ENCODE assay signal across 9 mouse cellular contexts in genomic region chr11:98284230-98284629, GRCm38 (mm10). TPM values are rescaled to one million over a fixed set of nuclear protein-coding genes. Genes with fewer than 3 reads are reported as not detected.
DNase-seq lines count a peak whose midpoint lies in the region; ATAC-seq lines count a peak whose summit lies in the region.
"Had no signal": no experiment of that assay in that cellular context is flagged by ENCODE, and none has a peak within 500 bp of the region (broad histone marks: within the 10 kb centered on the region; RNA-seq: fewer than 3 reads in every experiment).

No protein-coding gene starts in this region.

- no peak for DNase-seq in liver, embryonic 11.5 days (ENCODE audit: low spot score)
- DNase-seq in liver: no peak
- DNase-seq in embryonic facial prominence, embryonic 11.5 days (ENCODE audit: low spot score): peak; percentile 33
- peak; percentile 64 for DNase-seq in right cerebral cortex, postnatal 4 days
- DNase-seq in ovary, postnatal 10 days (ENCODE audit: low spot score): no peak
- no peak for DNase-seq in urinary bladder, adult 18-20 months (ENCODE audit: low spot score in 2 of 2)

- no peak overlapping the region for H3K4me3 ChIP-seq in liver, embryonic 11.5 days (ENCODE audit: low read depth, low read length)
- H3K4me3 ChIP-seq in embryonic facial prominence, embryonic 11.5 days (ENCODE audit: low read depth, low read length): no peak overlapping the region
- peak overlapping the region; percentile 35 for H3K4me3 ChIP-seq in limb, embryonic 13.5 days
- H3K4me3 ChIP-seq: liver, embryonic 15.5 days had no signal

- WGBS in liver, embryonic 11.5 days: 3% methylated on average over 16 of the region's 17 CpGs
- 2% methylated on average over 16 of the region's 17 CpGs for WGBS in embryonic facial prominence, embryonic 11.5 days
- WGBS in limb, embryonic 13.5 days: 1% methylated on average over 16 of the region's 17 CpGs

- no peaks in the 10 kb centered on the region for H3K9me3 ChIP-seq in liver, embryonic 11.5 days (ENCODE audit: control insufficient read depth, low read length)
- no peaks in the 10 kb centered on the region for H3K9me3 ChIP-seq in embryonic facial prominence, embryonic 11.5 days (replicated peaks; ENCODE audit: control insufficient read depth, low read length)
- no peaks in the 10 kb centered on the region for H3K9me3 ChIP-seq in limb, embryonic 13.5 days
- H3K9me3 ChIP-seq: liver, embryonic 15.5 days had no signal

- no peaks in the 10 kb centered on the region for H3K4me1 ChIP-seq in liver, embryonic 11.5 days (replicated peaks; ENCODE audit: control insufficient read depth, insufficient read depth, low read length)
- no peaks in the 10 kb centered on the region for H3K4me1 ChIP-seq in embryonic facial prominence, embryonic 11.5 days (ENCODE audit: control insufficient read depth, insufficient read depth, low read length)
- peaks cover 5% of the 10 kb centered on the region; the same call in 1 of the 2 replicates for H3K4me1 ChIP-seq in limb, embryonic 13.5 days
- H3K4me1 ChIP-seq: liver, embryonic 15.5 days had no signal

- peak overlapping the region; percentile 24 for H3K4me2 ChIP-seq in liver, embryonic 11.5 days
- peak overlapping the region; percentile 26; the same call in 1 of the 2 replicates for H3K4me2 ChIP-seq in embryonic facial prominence, embryonic 11.5 days (ENCODE audit: low read depth, low read length)
- H3K4me2 ChIP-seq in limb, embryonic 13.5 days (replicated peaks): peak overlapping the region; percentile 64
- H3K4me2 ChIP-seq: liver, embryonic 15.5 days had no signal

- H3K9ac ChIP-seq in liver, embryonic 11.5 days (ENCODE audit: low read depth, low read length): no peak overlapping the region
- no peak overlapping the region for H3K9ac ChIP-seq in embryonic facial prominence, embryonic 11.5 days (replicated peaks; ENCODE audit: low read length)
- H3K9ac ChIP-seq in limb, embryonic 13.5 days: peak overlapping the region; percentile 59
- H3K9ac ChIP-seq: liver, embryonic 15.5 days had no signal

- no peaks in the 10 kb centered on the region for H3K36me3 ChIP-seq in liver, embryonic 11.5 days (ENCODE audit: control insufficient read depth, insufficient read depth, low read length)
- no peaks in the 10 kb centered on the region for H3K36me3 ChIP-seq in embryonic facial prominence, embryonic 11.5 days (replicated peaks; ENCODE audit: control insufficient read depth, insufficient read depth, low read depth, low read length)
- peaks cover 17% of the 10 kb centered on the region for H3K36me3 ChIP-seq in limb, embryonic 13.5 days

- H3K27me3 ChIP-seq in liver, embryonic 11.5 days (replicated peaks; ENCODE audit: control insufficient read depth, insufficient read depth, low read length): peaks cover 8% of the 10 kb centered on the region
- no peaks in the 10 kb centered on the region for H3K27me3 ChIP-seq in embryonic facial prominence, embryonic 11.5 days (ENCODE audit: control insufficient read depth, insufficient read depth, low read length)
- H3K27me3 ChIP-seq in limb, embryonic 13.5 days: peaks cover 27% of the 10 kb centered on the region

- no peak overlapping the region for H3K27ac ChIP-seq in liver, embryonic 11.5 days (ENCODE audit: low read depth, low read length)
- no peak overlapping the region for H3K27ac ChIP-seq in embryonic facial prominence, embryonic 11.5 days (replicated peaks; ENCODE audit: low read depth, low read length)
- H3K27ac ChIP-seq in limb, embryonic 13.5 days: no peak overlapping the region
- H3K27ac ChIP-seq: liver, embryonic 15.5 days had no signal

- no peak for ATAC-seq in liver, embryonic 11.5 days (replicated peaks; ENCODE audit: low FRiP score)
- no peak for ATAC-seq in embryonic facial prominence, embryonic 11.5 days (replicated peaks; ENCODE audit: insufficient number of reproducible peaks, low FRiP score, low TSS enrichment, low read depth)
- peak; percentile 65 to 86 for ATAC-seq in hematopoietic stem cell, adult 5-6 weeks (replicated peaks in 1 of 2; ENCODE audit: insufficient read depth in 1 of 2, low FRiP score in 2 of 2, low TSS enrichment in 1 of 2, low read depth in 1 of 2, poor library complexity in 2 of 2, severe bottlenecking in 2 of 2)
- ATAC-seq in limb, embryonic 13.5 days (ENCODE audit: low FRiP score, low read depth): peak; percentile 57; the same call in 1 of the 2 replicates

RNA-seq across cellular contexts. Expression of gene Neurod2, which starts 45.2 kb away (rescaled TPM):
- polyA plus RNA-seq in liver, embryonic 11.5 days (2014; fragmentation: Nextera tagmentation; extraction: Ambion mirVana): 0.10 and 0.18 TPM in 2 replicates
- polyA plus RNA-seq in embryonic facial prominence, embryonic 11.5 days (2014; fragmentation: Nextera tagmentation; extraction: Ambion mirVana): 0.13 and 0.24 TPM in 2 replicates
- total RNA-seq in hematopoietic stem cell, adult 5-6 weeks (2017): not detected in 2 replicates
- not detected in 2 replicates for polyA plus RNA-seq in limb, embryonic 13.5 days (2015; fragmentation: Nextera tagmentation; extraction: Ambion mirVana)
- polyA plus RNA-seq: liver, embryonic 15.5 days had no signal

Comparison
In these comparisons a context has a peak if more than half of its experiments do, and no peak if none do; other contexts are left out.
1. ATAC-seq: peak in hematopoietic stem cell, adult 5-6 weeks (2 of 2) and limb, embryonic 13.5 days (single experiment); none in liver, embryonic 11.5 days (single experiment) and embryonic facial prominence, embryonic 11.5 days (single experiment).
2. DNase-seq: peak in embryonic facial prominence, embryonic 11.5 days (single experiment) and right cerebral cortex, postnatal 4 days (single experiment); none in liver, embryonic 11.5 days (single experiment), liver (single experiment), ovary, postnatal 10 days (single experiment) and urinary bladder, adult 18-20 months (0 of 2).
3. Peak in every context shown above with its lines, with median percentiles within 50 percentile points of each other: H3K4me2 ChIP-seq.